Mouse (Mus musculus): Measurements from ENCODE around the gene Mark4.
A peak's percentile ranks its signal among the peaks of the same experiment; 100 is the strongest.

Gene Mark4

DNA sequence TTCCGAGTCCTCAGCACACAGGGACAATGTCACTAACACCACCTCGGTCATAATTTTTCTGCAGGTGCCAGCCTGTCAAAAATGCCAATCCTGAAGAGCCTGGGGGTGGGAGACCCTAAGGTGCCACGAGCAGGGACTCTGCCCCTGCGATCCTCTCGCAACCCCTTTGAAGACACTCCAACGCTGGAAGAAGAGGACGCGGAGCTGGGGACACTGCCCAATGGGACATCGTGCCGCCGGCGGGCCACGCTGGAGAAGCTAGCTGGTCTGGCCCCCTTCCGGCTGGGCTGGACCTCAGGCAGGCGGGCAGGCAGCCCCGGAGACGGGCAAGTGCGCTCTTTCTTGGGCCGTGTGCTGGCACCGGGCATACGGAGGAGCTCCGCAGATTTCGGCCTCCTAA, 10.8 kb upstream of the Mark4 start:
- DNase-seq: no peak

DNA sequence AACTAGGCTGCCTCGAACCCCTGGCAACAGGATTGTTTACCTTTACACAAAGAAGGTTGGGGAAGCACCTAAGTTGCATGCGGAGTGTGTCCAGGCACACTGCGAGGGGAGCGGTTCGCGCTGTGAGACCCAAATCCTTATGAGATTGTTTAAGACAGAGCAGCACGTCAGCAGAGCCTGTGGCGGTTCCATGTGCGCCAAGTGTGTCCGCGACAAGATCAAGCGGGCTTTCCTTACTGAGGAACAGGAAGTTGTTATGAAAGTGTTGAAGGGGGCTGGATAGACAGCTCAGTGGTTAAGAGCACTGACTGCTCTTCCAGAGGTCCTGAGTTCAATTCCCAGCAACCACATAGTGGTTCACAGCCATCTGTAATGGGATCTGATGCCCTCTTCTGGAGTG, 9.7 kb upstream of the Mark4 start:
- no peak for DNase-seq

DNA sequence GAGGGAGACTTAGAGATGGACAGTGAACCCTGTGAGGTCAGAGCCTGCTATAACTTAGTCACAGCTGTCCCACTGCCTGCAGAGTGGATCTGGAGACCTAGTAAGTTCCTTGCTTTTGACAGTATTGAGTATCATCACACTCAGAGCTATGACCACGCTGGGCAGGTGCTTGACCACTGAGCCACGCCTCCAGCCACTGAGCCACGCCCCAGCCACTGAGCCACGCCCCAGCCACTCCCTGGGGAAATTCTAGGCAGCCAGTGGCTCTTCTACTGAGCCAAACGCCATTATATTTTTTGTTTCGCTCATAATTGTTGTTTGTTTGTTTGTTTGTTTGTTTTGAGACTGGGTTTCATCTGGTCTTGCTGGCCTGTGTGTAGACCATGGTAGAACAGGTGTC, 9.0 kb upstream of the Mark4 start:
- DNase-seq: no peak

- no peak for DNase-seq
Measured at GRCm38 (mm10) chr7:19466602-19467145, 8.1 kb upstream of the Mark4 start.

- no peak for DNase-seq
Measured at GRCm38 (mm10) chr7:19464367-19465307, 6.0 kb upstream of the Mark4 start.

- no peak for DNase-seq
Measured at GRCm38 (mm10) chr7:19462884-19463381, 4.3 kb upstream of the Mark4 start, which contains the start of gene Exoc3l2. Gene Exoc3l2, plus strand, starts transcription at chr7:19463331.

DNA sequence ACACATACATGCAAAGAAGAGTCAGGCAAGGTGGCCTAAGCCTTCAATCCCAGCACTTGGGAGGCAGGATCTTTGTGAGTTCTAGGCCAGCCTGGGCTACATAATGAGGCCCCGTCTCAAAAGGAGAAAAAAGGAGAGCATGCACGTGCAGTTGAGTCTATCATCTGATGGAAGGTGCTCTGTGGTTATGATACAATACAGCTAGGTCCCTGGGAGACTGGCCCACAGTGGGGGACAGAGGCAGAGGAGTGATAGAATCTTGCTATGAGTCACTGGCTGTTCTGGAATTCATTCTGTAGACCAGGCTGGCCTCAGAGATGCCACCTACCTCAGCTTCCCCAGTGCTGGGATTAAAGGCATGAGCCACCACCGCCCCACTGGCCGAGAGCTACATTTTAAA, 3.8 kb upstream of the Mark4 start:
- no peak for DNase-seq

DNA sequence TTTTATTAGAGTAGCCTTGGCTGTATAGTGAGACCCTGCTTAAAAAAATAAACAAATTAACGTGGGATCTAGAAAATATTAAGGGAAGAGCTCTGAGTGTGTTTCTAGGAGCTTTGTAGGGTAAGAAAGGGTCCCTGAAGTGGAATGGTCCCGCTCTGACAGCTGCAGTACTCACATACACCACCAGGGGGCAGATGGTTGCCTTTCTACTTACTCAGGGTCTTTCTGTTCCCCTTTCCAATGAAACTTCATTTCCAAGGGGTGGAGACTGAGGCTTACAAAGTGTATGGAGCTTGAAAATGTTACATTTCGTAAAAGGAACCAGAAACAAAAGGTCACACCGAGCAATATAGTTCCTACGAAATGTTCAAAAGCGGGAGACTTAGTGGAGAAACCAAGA, 2.9 kb upstream of the Mark4 start:
- DNase-seq: peak; percentile 87

DNA sequence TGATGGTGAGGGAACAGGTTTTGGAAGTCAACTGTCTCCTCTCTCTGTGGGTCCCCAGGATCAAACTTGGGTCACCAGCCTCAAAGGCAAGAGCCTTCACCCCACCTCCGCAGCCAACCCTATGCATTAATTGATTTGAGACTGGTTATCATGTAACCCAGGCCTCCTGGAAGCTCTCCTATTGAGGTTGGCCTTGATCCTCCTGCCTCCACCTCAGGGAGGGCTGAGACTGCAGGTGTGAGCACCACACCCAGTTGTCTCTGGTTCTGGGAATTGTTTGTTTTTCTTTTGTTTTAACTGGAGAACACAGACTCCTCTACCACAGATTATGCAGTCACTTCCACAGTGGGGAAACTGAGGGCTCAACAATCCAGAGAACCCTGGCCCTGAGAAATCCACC, 1.9 kb upstream of the Mark4 start:
- no peak for DNase-seq

- no peak for DNase-seq
Measured at GRCm38 (mm10) chr7:19459144-19459870, 686 bp upstream of the Mark4 start.

GRCm38 (mm10) chr7:19458072-19458486, 542 bp downstream of the Mark4 start:
- peak; percentile 66 for DNase-seq

DNA sequence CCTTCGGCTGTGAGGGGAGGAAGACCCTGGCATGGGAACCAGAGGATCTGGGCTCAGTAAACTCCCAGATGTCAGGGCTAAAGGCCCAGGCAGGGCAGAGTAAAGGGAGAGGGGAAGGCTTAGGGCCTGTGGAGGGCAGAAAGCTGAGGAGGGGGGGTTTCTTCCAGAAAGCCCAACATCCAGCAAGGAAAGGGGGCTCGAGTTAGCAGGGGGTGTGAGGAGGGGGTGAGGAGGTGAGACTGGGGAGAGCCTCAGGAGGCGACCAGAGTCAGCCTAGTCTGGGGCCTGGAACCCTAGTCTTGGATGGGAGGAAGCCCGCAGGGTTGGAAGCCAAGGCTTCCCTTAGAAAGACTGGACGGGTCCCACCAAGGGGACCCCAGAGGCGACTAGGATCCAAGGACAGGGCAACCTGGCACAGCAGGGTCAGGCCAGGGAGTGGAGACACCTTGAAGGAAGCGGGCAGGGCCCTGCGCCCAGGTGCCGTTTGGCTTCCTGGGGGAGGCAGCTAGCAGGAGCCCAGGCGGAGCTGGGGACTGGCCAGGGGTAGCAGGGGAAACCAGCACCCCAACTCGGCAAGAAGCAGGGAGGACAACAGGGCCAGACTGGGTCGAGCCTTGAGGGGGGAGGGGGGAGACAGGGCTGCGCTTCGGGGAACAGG, 1.1 kb downstream of the Mark4 start:
- DNase-seq: no peak

GRCm38 (mm10) chr7:19456628-19457027, 2.0 kb downstream of the Mark4 start:
- no peak for DNase-seq

GRCm38 (mm10) chr7:19455819-19456495, 2.7 kb downstream of the Mark4 start:
- no peak for DNase-seq

GRCm38 (mm10) chr7:19455186-19455585, 3.4 kb downstream of the Mark4 start:
- DNase-seq: no peak

DNA sequence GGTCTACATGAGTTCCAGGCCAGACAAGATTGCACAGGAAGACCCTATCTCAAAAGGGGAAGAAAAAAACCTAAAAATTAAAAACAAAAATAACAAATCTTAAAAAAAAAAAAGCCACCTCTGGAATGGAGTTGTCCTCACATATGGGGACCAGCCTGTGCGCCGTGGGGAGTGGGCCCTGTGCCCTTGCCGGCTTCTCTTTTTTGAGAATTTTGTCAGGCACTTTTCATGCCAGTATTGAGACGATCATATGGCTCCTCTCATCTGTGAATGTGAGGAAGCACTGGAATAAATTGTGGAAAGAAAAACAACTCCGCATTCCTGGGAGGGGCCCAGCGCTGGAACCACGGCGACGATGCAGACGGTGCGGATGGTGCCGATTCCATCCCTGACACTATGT, 9.5 kb downstream of the Mark4 start:
- DNase-seq: no peak

GRCm38 (mm10) chr7:19447689-19448088, 10.9 kb downstream of the Mark4 start:
- DNase-seq: no peak

GRCm38 (mm10) chr7:19444801-19445200, 13.8 kb downstream of the Mark4 start:
- DNase-seq: no peak

GRCm38 (mm10) chr7:19443344-19443743, 15.3 kb downstream of the Mark4 start:
- peak; percentile 92 for DNase-seq

GRCm38 (mm10) chr7:19441448-19442091, 17.1 kb downstream of the Mark4 start:
- peak; percentile 59 for DNase-seq

- DNase-seq: no peak
Measured at GRCm38 (mm10) chr7:19437048-19437447, 21.6 kb downstream of the Mark4 start.

GRCm38 (mm10) chr7:19436276-19436675, 22.3 kb downstream of the Mark4 start:
- no peak for DNase-seq

All from lung, postnatal 14 days (tissue).